Mouse (Mus musculus): ENCODE measurements around the gene Tspan18. TPM values are rescaled to one million over a fixed set of nuclear protein-coding genes. Genes with fewer than 3 reads are reported as not detected.

Gene Tspan18
- polyA plus RNA-seq, 1 experiment from 2014 or later = 22.2 TPM

- peak overlapping the region; percentile 67 for H3K4me3 ChIP-seq
- H3K9ac ChIP-seq = peak overlapping the region; percentile 80
- 0 out of 2 replicates have a peak, but pooled peaks cover 2% of the 10 kb centered on the region for H3K27me3 ChIP-seq
- H3K4me2 ChIP-seq = peak overlapping the region; percentile 99
- peak; percentile 79 for ATAC-seq
- WGBS = under 1% methylated on average over 29 of the region's 29 CpGs
- peak overlapping the region; percentile 73 for H3K27ac ChIP-seq
- H3K36me3 ChIP-seq (ENCODE audit: poor library complexity, severe bottlenecking) = no peaks in the 10 kb centered on the region
- H3K9me3 ChIP-seq (replicated peaks) = 0 out of 2 replicates have a peak, but pooled peaks cover 6% of the 10 kb centered on the region
- H3K4me1 ChIP-seq = peaks cover 49% of the 10 kb centered on the region
Measured at GRCm38 (mm10) chr2:93333241-93333816, 976 bp downstream of the Tspan18 start.

- H3K9ac ChIP-seq = 0 out of 2 replicates have a peak overlapping the region, but pooled peaks have one; percentile 12
- no peak for ATAC-seq
- peaks cover 59% of the 10 kb centered on the region for H3K4me1 ChIP-seq
- H3K9me3 ChIP-seq (replicated peaks) = 0 out of 2 replicates have a peak, but pooled peaks cover 6% of the 10 kb centered on the region
- H3K4me2 ChIP-seq = peak overlapping the region; percentile 99
- 85% methylated on average over 4 of the region's 4 CpGs for WGBS
- peak overlapping the region; percentile 15; the same call in 1 of the 2 replicates for H3K27ac ChIP-seq
- H3K36me3 ChIP-seq (ENCODE audit: poor library complexity, severe bottlenecking) = no peaks in the 10 kb centered on the region
- 0 out of 2 replicates have a peak, but pooled peaks cover 2% of the 10 kb centered on the region for H3K27me3 ChIP-seq
- peak overlapping the region; percentile 67 for H3K4me3 ChIP-seq
Measured at GRCm38 (mm10) chr2:93332277-93332676, 2.0 kb downstream of the Tspan18 start.

- peaks cover 65% of the 10 kb centered on the region for H3K4me1 ChIP-seq
- 77% methylated on average over 6 of the region's 6 CpGs for WGBS
Measured at GRCm38 (mm10) chr2:93331121-93331520, 3.2 kb downstream of the Tspan18 start.

GRCm38 (mm10) chr2:93329120-93329519 lies 5.2 kb downstream of the Tspan18 start:
- WGBS = 83% methylated on average over 4 of the region's 4 CpGs
- Histone ChIP-seq H3K36me3 (ENCODE audit: poor library complexity, severe bottlenecking) (peaks cover 4% of the 10 kb centered on the region; the same call in 1 of the 2 replicates), H3K27me3 (no peaks in the 10 kb centered on the region), H3K4me1 (peaks cover 78% of the 10 kb centered on the region), H3K4me2 (no peak overlapping the region), H3K4me3 (no peak overlapping the region), H3K27ac (no peak overlapping the region), H3K9ac (no peak overlapping the region), H3K9me3 (replicated peaks) (no peaks in the 10 kb centered on the region)
- no peak for ATAC-seq

More at GRCm38 (mm10) chr2:93331121-93331520, 3.2 kb downstream of the Tspan18 start:
- Histone ChIP-seq H3K4me3 (no peak overlapping the region), H3K9me3 (replicated peaks) (no peaks in the 10 kb centered on the region), H3K27ac (no peak overlapping the region), H3K9ac (no peak overlapping the region), H3K36me3 (ENCODE audit: poor library complexity, severe bottlenecking) (no peaks in the 10 kb centered on the region), H3K27me3 (0 out of 2 replicates have a peak, but pooled peaks cover 2% of the 10 kb centered on the region), H3K4me2 (peak overlapping the region; percentile 99)
- ATAC-seq = no peak

GRCm38 (mm10) chr2:93327915-93328555 lies 6.3 kb downstream of the Tspan18 start:
- 0 out of 2 replicates have a peak overlapping the region, but pooled peaks have one; percentile 0 for H3K27ac ChIP-seq
- peak; percentile 50; the same call in 1 of the 2 replicates for ATAC-seq

GRCm38 (mm10) chr2:93324681-93325080 lies 9.6 kb downstream of the Tspan18 start:
- Histone ChIP-seq H3K9ac (no peak overlapping the region), H3K9me3 (replicated peaks) (no peaks in the 10 kb centered on the region), H3K4me3 (no peak overlapping the region), H3K4me1 (peaks cover 59% of the 10 kb centered on the region), H3K36me3 (ENCODE audit: poor library complexity, severe bottlenecking) (peaks cover 13% of the 10 kb centered on the region), H3K4me2 (no peak overlapping the region), H3K27ac (peak overlapping the region; percentile 37; the same call in 1 of the 2 replicates), H3K27me3 (no peaks in the 10 kb centered on the region)
- no peak for ATAC-seq
- 58% methylated on average over 7 of the region's 7 CpGs for WGBS

More at GRCm38 (mm10) chr2:93327915-93328555, 6.3 kb downstream of the Tspan18 start:
- H3K4me1 ChIP-seq = peaks cover 74% of the 10 kb centered on the region
- no peaks in the 10 kb centered on the region for H3K27me3 ChIP-seq
- H3K4me2 ChIP-seq = no peak overlapping the region
- H3K9ac ChIP-seq = no peak overlapping the region
- WGBS = 72% methylated on average over 7 of the region's 7 CpGs
- H3K9me3 ChIP-seq (replicated peaks) = no peaks in the 10 kb centered on the region
- H3K36me3 ChIP-seq (ENCODE audit: poor library complexity, severe bottlenecking) = peaks cover 13% of the 10 kb centered on the region
- no peak overlapping the region for H3K4me3 ChIP-seq

- Histone ChIP-seq H3K36me3 (ENCODE audit: poor library complexity, severe bottlenecking) (peaks cover 13% of the 10 kb centered on the region), H3K27ac (no peak overlapping the region), H3K4me3 (no peak overlapping the region), H3K4me2 (no peak overlapping the region), H3K27me3 (no peaks in the 10 kb centered on the region), H3K9ac (no peak overlapping the region), H3K9me3 (replicated peaks) (no peaks in the 10 kb centered on the region), H3K4me1 (peaks cover 59% of the 10 kb centered on the region)
- no peak for ATAC-seq
- 87% methylated on average over 8 of the region's 8 CpGs for WGBS
Measured at GRCm38 (mm10) chr2:93321946-93322345, 12.4 kb downstream of the Tspan18 start.

GRCm38 (mm10) chr2:93320267-93320666 lies 14.0 kb downstream of the Tspan18 start:
- no peak overlapping the region for H3K27ac ChIP-seq
- H3K9ac ChIP-seq = peak overlapping the region; percentile 12; the same call in 1 of the 2 replicates
- no peak overlapping the region for H3K4me2 ChIP-seq
- H3K27me3 ChIP-seq = no peaks in the 10 kb centered on the region
- whole genome bisulfite sequencing = 80% methylated on average over 5 of the region's 5 CpGs
- no peak for ATAC-seq
- H3K9me3 ChIP-seq (replicated peaks) = no peaks in the 10 kb centered on the region
- peaks cover 55% of the 10 kb centered on the region for H3K4me1 ChIP-seq
- peaks cover 13% of the 10 kb centered on the region for H3K36me3 ChIP-seq (ENCODE audit: poor library complexity, severe bottlenecking)
- H3K4me3 ChIP-seq = no peak overlapping the region

GRCm38 (mm10) chr2:93319598-93319997 lies 14.7 kb downstream of the Tspan18 start:
- no peak overlapping the region for H3K27ac ChIP-seq
- peaks cover 48% of the 10 kb centered on the region for H3K4me1 ChIP-seq
- 51% methylated on average over 7 of the region's 7 CpGs for whole genome bisulfite sequencing
- H3K4me2 ChIP-seq = no peak overlapping the region
- peaks cover 13% of the 10 kb centered on the region for H3K36me3 ChIP-seq (ENCODE audit: poor library complexity, severe bottlenecking)
- ATAC-seq = no peak
- peak overlapping the region; percentile 12; the same call in 1 of the 2 replicates for H3K9ac ChIP-seq
- H3K4me3 ChIP-seq = no peak overlapping the region
- H3K27me3 ChIP-seq = no peaks in the 10 kb centered on the region
- no peaks in the 10 kb centered on the region for H3K9me3 ChIP-seq (replicated peaks)

GRCm38 (mm10) chr2:93318781-93319349 lies 15.4 kb downstream of the Tspan18 start:
- H3K9ac ChIP-seq = no peak overlapping the region
- H3K4me2 ChIP-seq = no peak overlapping the region
- H3K4me1 ChIP-seq = peaks cover 48% of the 10 kb centered on the region
- H3K4me3 ChIP-seq = no peak overlapping the region
- no peak overlapping the region for H3K27ac ChIP-seq
- no peaks in the 10 kb centered on the region for H3K9me3 ChIP-seq (replicated peaks)
- ATAC-seq = no peak
- no peaks in the 10 kb centered on the region for H3K27me3 ChIP-seq
- 89% methylated on average over 21 of the region's 21 CpGs for WGBS
- H3K36me3 ChIP-seq (ENCODE audit: poor library complexity, severe bottlenecking) = peaks cover 6% of the 10 kb centered on the region

- WGBS = 56% methylated on average over 15 of the region's 15 CpGs
- ATAC-seq = no peak
- Histone ChIP-seq H3K9me3 (replicated peaks) (no peaks in the 10 kb centered on the region), H3K36me3 (ENCODE audit: poor library complexity, severe bottlenecking) (peaks cover 28% of the 10 kb centered on the region; the same call in 1 of the 2 replicates), H3K27ac (peak overlapping the region; percentile 31), H3K4me3 (no peak overlapping the region), H3K4me1 (peaks cover 32% of the 10 kb centered on the region), H3K4me2 (no peak overlapping the region), H3K27me3 (no peaks in the 10 kb centered on the region), H3K9ac (no peak overlapping the region)
Measured at GRCm38 (mm10) chr2:93313768-93314632, 20.3 kb downstream of the Tspan18 start.
